Mouse (Mus musculus): Measurements from ENCODE around the gene Rhox4b.
"Not testable (repeated sequence)": the region's sequence is repeated elsewhere in the genome, so short reads cannot be mapped to it uniquely, and the experiment has no call there.

The Rhox4b gene

GRCm38 (mm10) chrX:37432194-37432593 lies at the start of gene Rhox4b:
TSS of gene Rhox4b (plus strand) at chrX:37432494.
- in situ Hi-C loops (cut with MboI, MseI) = loop anchor here (25.0 kb wide), 1 partner anchor 380 kb away; the partner anchor contains the start of gene Rhox5

DNA sequence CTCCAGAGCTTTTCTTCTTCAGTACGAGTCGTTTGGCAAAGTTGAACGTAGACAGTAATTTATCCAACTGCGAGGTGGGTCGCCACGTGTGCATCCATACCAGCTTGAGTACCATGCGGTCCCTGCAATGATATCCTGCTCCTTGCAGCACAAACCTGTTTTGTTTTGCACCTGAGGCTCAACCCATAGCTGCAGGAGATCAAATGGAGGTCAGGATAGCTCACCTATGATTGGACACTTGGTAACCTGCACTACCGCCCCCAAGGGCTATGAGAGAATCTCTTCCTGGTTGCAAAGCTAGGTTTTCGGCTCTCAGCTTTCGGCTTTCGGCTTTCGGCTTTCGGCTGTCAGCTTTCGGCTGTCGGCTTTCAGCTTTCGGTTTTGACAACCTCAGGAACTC lies 41.7 kb upstream of the Rhox4b start, which contains the start of gene Rhox4a2:
TSS of gene Rhox4a2 (plus strand) at position 301 of the 400 bp plus-strand sequence.
- in situ Hi-C loops (cut with MboI, MseI) = loop anchor here (25.0 kb wide), 1 partner anchor 122 kb away; the partner anchor contains the start of gene Rhox4d

DNA sequence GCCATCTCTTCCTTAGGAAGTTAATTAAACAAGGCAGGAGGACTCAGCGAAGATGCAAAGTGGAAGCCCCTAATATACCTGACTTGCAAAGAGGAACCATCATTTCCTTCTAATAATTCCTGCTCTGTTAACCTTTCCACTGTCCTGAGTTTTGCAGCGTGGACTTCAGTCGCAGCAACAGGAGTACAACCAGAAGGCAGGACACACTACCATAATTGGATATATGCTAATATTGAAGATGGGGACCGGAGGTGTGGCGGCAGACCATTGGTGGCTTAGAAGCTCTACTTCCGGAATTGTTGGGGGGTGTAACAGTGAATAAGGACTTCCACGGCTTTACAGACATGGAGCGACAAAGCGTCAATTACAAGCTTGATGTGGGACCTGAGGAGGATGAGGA lies 20.5 kb upstream of the Rhox4b start, which contains the start of gene Rhox2b:
TSS of gene Rhox2b (plus strand) at position 301 of the 400 bp plus-strand sequence.
- in situ Hi-C loops (cut with MboI, MseI) = not testable (repeated sequence)

DNA sequence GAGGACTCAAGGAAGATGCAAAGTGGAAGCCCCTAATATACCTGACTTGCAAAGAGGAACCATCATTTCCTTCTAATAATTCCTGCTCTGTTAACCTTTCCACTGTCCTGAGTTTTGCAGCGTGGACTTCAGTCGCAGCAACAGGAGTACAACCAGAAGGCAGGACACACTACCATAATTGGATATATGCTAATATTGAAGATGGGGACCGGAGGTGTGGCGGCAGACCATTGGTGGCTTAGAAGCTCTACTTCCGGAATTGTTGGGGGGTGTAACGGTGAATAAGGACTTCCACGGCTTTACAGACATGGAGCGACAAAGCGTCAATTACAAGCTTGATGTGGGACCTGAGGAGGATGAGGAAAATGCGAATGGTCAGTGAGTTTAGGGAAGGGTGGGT lies 21.1 kb downstream of the Rhox4b start, which contains the start of gene Rhox2c:
TSS of gene Rhox2c (plus strand) at position 301 of the 400 bp plus-strand sequence.
- in situ Hi-C loops (cut with MboI, MseI) = loop anchor here (5.0 kb wide), 1 partner anchor 119 kb away; the partner anchor contains the start of gene Rhox2f

GRCm38 (mm10) chrX:37458285-37458684 lies 26.0 kb downstream of the Rhox4b start, which contains the start of gene Rhox3c:
TSS of gene Rhox3c (plus strand) at chrX:37458585.
- in situ Hi-C loops (cut with MboI, MseI) = not testable (repeated sequence)

- in situ Hi-C loops (cut with MboI, MseI) = not testable (repeated sequence)
Measured at GRCm38 (mm10) chrX:37480037-37480436, 47.7 kb downstream of the Rhox4b start, which contains the start of gene Rhox4c. TSS of gene Rhox4c (plus strand) at chrX:37480337.
